Mouse (Mus musculus) left cerebral cortex, adult 18-20 months (tissue): ENCODE results near the gene Rap1gds1. TPM values are rescaled to one million over a fixed set of nuclear protein-coding genes. Genes with fewer than 3 reads are reported as not detected.

Experiments
- DNase-seq, 2 experiments: peaks; one replicate each; pipeline ENCODE4 v3.0.0; 2021 to 2022; ENCODE audit warnings: low spot score in 2 of 2, mixed read lengths in 1 of 2
- total RNA-seq, 2 experiments: library from RNA; stranded (reverse); gene quantifications; 2 replicates each; pipeline ENCODE4 v1.2.3; 2021

Gene Rap1gds1
- total RNA-seq, 2 experiments from 2014 or later, result 257 to 260 TPM

- DNase-seq, result no peak
Measured at GRCm38 (mm10) chr3:138886121-138886520, 188.9 kb downstream of the Rap1gds1 start.

GRCm38 (mm10) chr3:138881725-138882347, 193.2 kb downstream of the Rap1gds1 start:
- no peak for DNase-seq

- no peak for DNase-seq
Measured at GRCm38 (mm10) chr3:138880999-138881724, 193.8 kb downstream of the Rap1gds1 start.

GRCm38 (mm10) chr3:138877741-138878140, 197.3 kb downstream of the Rap1gds1 start:
- DNase-seq, result no peak

GRCm38 (mm10) chr3:138876931-138877361, 198.1 kb downstream of the Rap1gds1 start:
- peak in 1 of 2 experiments; percentile 59 for DNase-seq

- no peak for DNase-seq
Measured at GRCm38 (mm10) chr3:138876418-138876817, 198.6 kb downstream of the Rap1gds1 start.

- DNase-seq, result no peak
Measured at GRCm38 (mm10) chr3:138875936-138876335, 199.1 kb downstream of the Rap1gds1 start.

Other genes starting within 250 kb of the Rap1gds1 start
- under 1 TPM; 0.14 to 0.37 TPM for gene Stpg2, start 130.5 kb upstream of the Rap1gds1 start, total RNA-seq